Mouse (Mus musculus) left cerebral cortex, postnatal 10 days (tissue): ENCODE data around the gene Prkci. TPM values are rescaled to one million over a fixed set of nuclear protein-coding genes. Genes with fewer than 3 reads are reported as not detected.

Experiments used
- DNase-seq, 2 experiments: peaks; one replicate each; pipeline ENCODE4 v3.0.0; 2021 to 2022; ENCODE audit warnings: low spot score in 2 of 2, mixed read lengths in 1 of 2; ENCODE audit errors: extremely low spot score in 1 of 2
- intact Hi-C: fragments of 180-260 bp; cut with DNase I; formaldehyde crosslinking; loops from one replicate; pipeline ENCODE4 v1.15.1; 2025
- total RNA-seq, 2 experiments: library from RNA; stranded (reverse); gene quantifications; 2 replicates each; pipeline ENCODE4 v1.2.3; 2021

Prkci gene
- total RNA-seq, 2 experiments from 2014 or later = 51.7 to 55.5 TPM

GRCm38 (mm10) chr3:31062325-31062724 is 66.8 kb downstream of the Prkci start:
- intact Hi-C loops = no loop called here

GRCm38 (mm10) chr3:31068482-31068881 is 72.9 kb downstream of the Prkci start:
- intact Hi-C loops = no loop called here
- DNase-seq = no peak

More at GRCm38 (mm10) chr3:31062325-31062724, 66.8 kb downstream of the Prkci start:
- DNase-seq = no peak

- no peak for DNase-seq
- intact Hi-C loops = no loop called here
Observed at GRCm38 (mm10) chr3:31071804-31072203, 76.3 kb downstream of the Prkci start.

- intact Hi-C loops = no loop called here
Observed at GRCm38 (mm10) chr3:31075808-31076207, 80.3 kb downstream of the Prkci start.

GRCm38 (mm10) chr3:31077068-31077703 is 81.6 kb downstream of the Prkci start:
- intact Hi-C loops = no loop called here
- DNase-seq = no peak

More at GRCm38 (mm10) chr3:31075808-31076207, 80.3 kb downstream of the Prkci start:
- DNase-seq = no peak

GRCm38 (mm10) chr3:31079450-31079849 is 83.9 kb downstream of the Prkci start:
- no peak for DNase-seq
- intact Hi-C loops = no loop called here

- intact Hi-C loops = no loop called here
Observed at GRCm38 (mm10) chr3:31080791-31081502, 85.4 kb downstream of the Prkci start.

GRCm38 (mm10) chr3:31082838-31083506 is 87.4 kb downstream of the Prkci start:
- no peak for DNase-seq
- intact Hi-C loops = no loop called here

More at GRCm38 (mm10) chr3:31080791-31081502, 85.4 kb downstream of the Prkci start:
- no peak for DNase-seq

- intact Hi-C loops = no loop called here
- DNase-seq = peak in 1 of 2 experiments; percentile 58
Observed at GRCm38 (mm10) chr3:31083507-31084245, 88.1 kb downstream of the Prkci start.

GRCm38 (mm10) chr3:31085000-31085399 is 89.5 kb downstream of the Prkci start:
- intact Hi-C loops = no loop called here
- no peak for DNase-seq

GRCm38 (mm10) chr3:31088789-31089775 is 93.5 kb downstream of the Prkci start:
- intact Hi-C loops = no loop called here
- no peak for DNase-seq

- intact Hi-C loops = no loop called here
- DNase-seq = no peak
Observed at GRCm38 (mm10) chr3:31089956-31090355, 94.4 kb downstream of the Prkci start.

GRCm38 (mm10) chr3:31093196-31093595 is 97.6 kb downstream of the Prkci start:
- DNase-seq = peak; percentile 56 to 67
- intact Hi-C loops = no loop called here

GRCm38 (mm10) chr3:31093627-31094351 is 98.2 kb downstream of the Prkci start:
- intact Hi-C loops = no loop called here
- peak; percentile 50 to 79 for DNase-seq

GRCm38 (mm10) chr3:31094531-31095178 is 99.1 kb downstream of the Prkci start, which contains the start of gene Skil:
Gene Skil, plus strand, starts transcription at chr3:31095058.
- intact Hi-C loops = loop anchor here (5.0 kb wide), 1 partner anchor 37 kb away; no protein-coding TSS in a partner anchor
- DNase-seq = peak; percentile 93 to 98

- intact Hi-C loops = loop anchor here (5.0 kb wide), 1 partner anchor 38 kb away; no protein-coding TSS in a partner anchor
- DNase-seq = no peak
Observed at GRCm38 (mm10) chr3:31095179-31095490, 99.6 kb downstream of the Prkci start.
